Mouse (Mus musculus) spleen, postnatal 36 days (tissue): ENCODE measurements around the gene Grcc10.
A peak's percentile ranks its signal among the peaks of the same experiment; 100 is the strongest.

Experiments used
- DNase-seq, 2 experiments: peaks; one replicate each; pipeline ENCODE4 v3.0.0; 2022; ENCODE audit warnings: low spot score in 2 of 2, mixed read lengths in 1 of 2

Grcc10 gene

GRCm38 (mm10) chr6:124699962-124700610 lies 41.1 kb downstream of the Grcc10 start:
- DNase-seq = no peak

GRCm38 (mm10) chr6:124699366-124699765 lies 41.8 kb downstream of the Grcc10 start:
- no peak for DNase-seq

- DNase-seq = no peak
Observed at GRCm38 (mm10) chr6:124698751-124699150, 42.4 kb downstream of the Grcc10 start.

GRCm38 (mm10) chr6:124696441-124697150 lies 44.6 kb downstream of the Grcc10 start:
- DNase-seq = no peak

- DNase-seq = peak in 1 of 2 experiments; percentile 38
Observed at GRCm38 (mm10) chr6:124694166-124694955, 46.8 kb downstream of the Grcc10 start.

- no peak for DNase-seq
Observed at GRCm38 (mm10) chr6:124693243-124693981, 47.8 kb downstream of the Grcc10 start.

- no peak for DNase-seq
Observed at GRCm38 (mm10) chr6:124690517-124690916, 50.7 kb downstream of the Grcc10 start.
